Mouse (Mus musculus): Measurements from ENCODE around the gene Spag4. TPM values are rescaled to one million over a fixed set of nuclear protein-coding genes. Genes with fewer than 3 reads are reported as not detected.

The Spag4 gene
- polyA plus RNA-seq (2012; rRNA removed): 3.5 and 4.3 TPM in 2 replicates

GRCm38 (mm10) chr2:156065099-156066041 lies at the start of gene Spag4:
Gene Spag4 (plus strand): TSS chr2:156065175.

GRCm38 (mm10) chr2:156052816-156053215 lies 12.2 kb upstream of the Spag4 start, which contains the start of gene Fer1l4:
Gene Fer1l4 (minus strand): TSS chr2:156052947.

GRCm38 (mm10) chr2:156111358-156112079 lies 46.5 kb downstream of the Spag4 start, which contains the start of the genes Cpne1 and Rbm12:
Gene Cpne1 (minus strand): TSS chr2:156111965.
Gene Rbm12 (minus strand): TSS chr2:156111978.

Other genes with a start within 250 kb of the Spag4 start
- gene BC029722, start 245.7 kb upstream of the Spag4 start, polyA plus RNA-seq (2012; rRNA removed): 73.4 and 100 TPM in 2 replicates
- gene Eif6, start 238.2 kb upstream of the Spag4 start, polyA plus RNA-seq (2012; rRNA removed): 144 and 153 TPM in 2 replicates
- gene Fam83c, start 230.3 kb upstream of the Spag4 start, polyA plus RNA-seq (2012; rRNA removed): 0.03 TPM in 1 of 2 replicates, not detected in the other
- 16.7 and 23.2 TPM in 2 replicates for gene Uqcc1, start 134.9 kb upstream of the Spag4 start, polyA plus RNA-seq (2012; rRNA removed)
- not detected in 2 replicates for gene Gm15557, start 124.4 kb upstream of the Spag4 start, polyA plus RNA-seq (2012; rRNA removed)
- 0.85 and 0.87 TPM in 2 replicates for gene Gdf5, start 119.8 kb upstream of the Spag4 start, polyA plus RNA-seq (2012; rRNA removed)
- 12.7 and 14.5 TPM in 2 replicates for gene Cep250, start 108.7 kb upstream of the Spag4 start, polyA plus RNA-seq (2012; rRNA removed)
- gene 6430550D23Rik, start 57.2 kb upstream of the Spag4 start, polyA plus RNA-seq (2012; rRNA removed): 1.3 and 1.9 TPM in 2 replicates
- gene Ergic3, start 57.1 kb upstream of the Spag4 start, polyA plus RNA-seq (2012; rRNA removed): 340 and 531 TPM in 2 replicates
- gene Fer1l4, start 12.2 kb upstream of the Spag4 start, polyA plus RNA-seq (2012; rRNA removed): 0.69 and 2.6 TPM in 2 replicates
- 100 and 120 TPM in 2 replicates for gene Cpne1, start 46.8 kb downstream of the Spag4 start, polyA plus RNA-seq (2012; rRNA removed)
- gene Rbm12, start 46.8 kb downstream of the Spag4 start, polyA plus RNA-seq (2012; rRNA removed): 7.3 and 30.1 TPM in 2 replicates
- 0.69 and 1.3 TPM in 2 replicates for gene Gm28036, start 61.9 kb downstream of the Spag4 start, polyA plus RNA-seq (2012; rRNA removed)
- 334 and 385 TPM in 2 replicates for gene Romo1, start 78.9 kb downstream of the Spag4 start, polyA plus RNA-seq (2012; rRNA removed)
- gene Nfs1, start 79.0 kb downstream of the Spag4 start, polyA plus RNA-seq (2012; rRNA removed): 77.6 and 79.5 TPM in 2 replicates
- gene Rbm39, start 115.1 kb downstream of the Spag4 start, polyA plus RNA-seq (2012; rRNA removed): 64.9 and 70.8 TPM in 2 replicates
- 29.2 and 32.2 TPM in 2 replicates for gene Phf20, start 131.3 kb downstream of the Spag4 start, polyA plus RNA-seq (2012; rRNA removed)
- gene Cnbd2, start 247.1 kb downstream of the Spag4 start, polyA plus RNA-seq (2012; rRNA removed): 1.2 and 1.5 TPM in 2 replicates
- 289 and 408 TPM in 2 replicates for gene Scand1, start 247.5 kb downstream of the Spag4 start, polyA plus RNA-seq (2012; rRNA removed)